Mouse (Mus musculus) embryonic facial prominence, embryonic 14.5 days (tissue): ENCODE results near the gene Cers2. TPM values are rescaled to one million over a fixed set of nuclear protein-coding genes. Genes with fewer than 3 reads are reported as not detected.
"Not testable (repeated sequence)": the region's sequence is repeated elsewhere in the genome, so short reads cannot be mapped to it uniquely, and the experiment has no call there.

ENCODE experiments used
- ATAC-seq: fragments of 200-750 bp; cut with Nextera tagmentation; 2 replicates; pipeline ENCODE4 v1.8.0; 2017; ENCODE audit warnings: low read depth, moderate number of reproducible peaks, moderate TSS enrichment
- DNase-seq: peaks from one replicate; pipeline ENCODE4 v3.0.0-alpha.2; 2015; ENCODE audit warnings: low spot score
- H3K27ac ChIP-seq: fragments of 300-500 bp; sonication (generic); replicated peaks from 2 replicates; pipeline ENCODE4 v1.5.1; 2014; ENCODE audit warnings: low read depth, mild to moderate bottlenecking, low read length, moderate library complexity
- H3K27me3 ChIP-seq: fragments of 300-500 bp; sonication (generic); replicated peaks from 2 replicates; pipeline ENCODE4 v1.6.1; 2014; ENCODE audit warnings: low read length; ENCODE audit not compliant: control insufficient read depth, insufficient read depth
- H3K36me3 ChIP-seq: fragments of 300-500 bp; sonication (generic); 2 replicates; pipeline ENCODE4 v1.6.1; 2014; ENCODE audit warnings: low read length, mixed read lengths; ENCODE audit not compliant: control insufficient read depth, insufficient read depth
- H3K4me1 ChIP-seq: fragments of 300-500 bp; sonication (generic); 2 replicates; pipeline ENCODE4 v1.6.1; 2014; ENCODE audit warnings: antibody characterized with exemption, low read length; ENCODE audit not compliant: control insufficient read depth, insufficient read depth
- H3K4me2 ChIP-seq: fragments of 300-500 bp; sonication (generic); 2 replicates; pipeline ENCODE4 v1.6.1; 2014; ENCODE audit warnings: low read depth, mild to moderate bottlenecking, low read length, moderate library complexity, mixed read lengths
- H3K4me3 ChIP-seq: fragments of 300-500 bp; sonication (generic); 2 replicates; pipeline ENCODE4 v1.5.1; 2014; ENCODE audit warnings: low read depth, mild to moderate bottlenecking, low read length
- H3K9ac ChIP-seq: fragments of 300-500 bp; sonication (generic); 2 replicates; pipeline ENCODE4 v1.6.1; 2014; ENCODE audit warnings: low read depth, mild to moderate bottlenecking, low read length, moderate library complexity, mixed read lengths
- H3K9me3 ChIP-seq: fragments of 300-500 bp; sonication (generic); 2 replicates; pipeline ENCODE4 v1.6.1; 2016; ENCODE audit warnings: low read length; ENCODE audit not compliant: control insufficient read depth
- WGBS: fragments of 180-500 bp; shearing (Covaris S2); extraction: QIAGEN DNeasy Blood & Tissue Kit; methylation state at CpG from one replicate; pipeline ENCODE4 v1.1.7; 2014; 5-methylcytosine and 5-hydroxymethylcytosine counted together
- polyA plus RNA-seq: library from polyadenylated mRNA; unstranded; fragments of >200 nt; fragmentation: Nextera tagmentation; extraction: Ambion mirVana; gene quantifications from 2 replicates; pipeline ENCODE4 v1.2.1, GENCODE M21; 2014

Gene Cers2
- polyA plus RNA-seq, 1 experiment from 2014 or later: 133 TPM

DNA sequence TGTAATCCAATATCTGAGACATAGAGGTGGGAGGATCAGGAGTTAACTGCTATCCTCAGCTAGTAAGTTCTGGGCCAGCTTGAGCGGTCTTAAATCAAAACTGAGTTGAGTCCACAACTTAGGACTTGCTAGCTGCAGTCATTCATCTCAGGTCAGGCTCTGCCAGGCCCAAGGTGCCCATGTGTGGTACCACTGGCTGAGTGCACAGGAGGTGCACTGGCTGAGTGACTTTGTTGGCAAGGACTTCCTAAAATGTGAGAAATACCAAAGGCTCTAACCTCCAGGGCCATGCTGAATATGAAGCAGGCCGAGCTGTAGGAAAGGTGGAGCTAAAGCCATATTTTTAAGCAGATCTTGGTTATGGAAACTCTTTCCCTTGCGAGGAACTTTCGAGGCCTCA lies 22.8 kb downstream of the Cers2 start:
- Histone ChIP-seq H3K4me2 (no peak overlapping the region), H3K4me3 (no peak overlapping the region), H3K36me3 (peaks cover 99% of the 10 kb centered on the region), H3K27me3 (no peaks in the 10 kb centered on the region), H3K9ac (no peak overlapping the region), H3K27ac (no peak overlapping the region), H3K9me3 (no peaks in the 10 kb centered on the region), H3K4me1 (no peaks in the 10 kb centered on the region)
- DNase-seq (no peak), ATAC-seq (no peak)
- WGBS: 96% methylated on average over 4 of the region's 4 CpGs

DNA sequence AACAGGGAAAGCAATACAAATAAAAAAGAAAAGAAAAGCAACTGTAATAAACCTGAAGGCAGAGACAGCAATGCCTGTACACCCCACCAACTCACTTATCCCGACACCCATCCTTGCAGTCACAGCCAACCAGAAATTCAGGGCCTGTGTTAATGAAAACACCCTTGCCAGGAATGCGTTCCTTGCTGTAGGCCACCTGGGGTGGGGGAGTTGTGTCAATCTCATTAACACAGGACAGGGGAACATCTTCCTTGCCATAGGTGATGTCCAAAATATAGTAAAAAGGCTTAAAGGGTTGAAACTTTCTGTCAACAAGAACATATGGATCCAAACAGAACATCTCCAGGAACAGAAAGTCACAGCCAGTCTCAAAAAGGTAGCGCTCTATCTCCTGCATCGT lies 23.7 kb downstream of the Cers2 start:
- H3K4me3 ChIP-seq: no peak overlapping the region
- no peaks in the 10 kb centered on the region for H3K27me3 ChIP-seq
- H3K27ac ChIP-seq: no peak overlapping the region
- H3K4me2 ChIP-seq: no peak overlapping the region
- H3K9me3 ChIP-seq: no peaks in the 10 kb centered on the region
- H3K36me3 ChIP-seq: peaks cover 99% of the 10 kb centered on the region
- ATAC-seq (no peak), DNase-seq (no peak)
- no peak overlapping the region for H3K9ac ChIP-seq
- H3K4me1 ChIP-seq: no peaks in the 10 kb centered on the region
- 92% methylated on average over 4 of the region's 4 CpGs for WGBS

DNA sequence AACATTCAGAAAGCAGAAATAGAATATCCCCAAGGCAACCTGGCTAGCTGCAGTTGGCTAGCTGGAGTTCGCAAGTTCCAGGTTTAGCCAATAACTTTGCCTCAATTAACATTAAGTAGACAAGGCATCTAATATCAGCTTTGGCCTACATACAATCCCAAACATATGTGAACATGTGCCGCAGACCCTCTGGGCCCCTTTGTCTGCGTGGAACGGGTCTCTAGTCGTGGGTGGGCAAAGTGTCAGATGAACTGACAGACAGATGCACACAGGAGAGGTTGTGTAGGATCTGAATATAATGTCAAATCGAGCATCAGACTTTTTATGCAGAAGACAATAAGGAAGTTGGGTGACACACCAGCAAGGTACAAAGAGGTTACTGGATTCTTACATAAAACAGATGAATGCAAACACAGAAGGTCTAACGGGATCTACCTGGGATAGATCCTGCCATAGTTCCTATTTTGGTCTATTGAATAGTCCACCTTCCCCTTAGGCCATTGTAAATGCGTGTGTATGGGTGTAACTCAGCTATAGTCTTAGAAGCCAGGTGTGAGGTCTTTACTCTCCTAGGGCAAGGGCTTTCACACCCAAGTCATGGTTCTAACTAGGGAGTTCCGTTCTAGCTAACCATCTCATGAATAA lies 28.9 kb downstream of the Cers2 start:
- not testable (repeated sequence) for DNase-seq, H3K4me1 ChIP-seq, H3K4me3 ChIP-seq, H3K27me3 ChIP-seq, H3K4me2 ChIP-seq, H3K9ac ChIP-seq, H3K9me3 ChIP-seq, H3K27ac ChIP-seq, ATAC-seq
- 91% methylated on average over 9 of the region's 9 CpGs for WGBS
- peaks cover 92% of the 10 kb centered on the region for H3K36me3 ChIP-seq

DNA sequence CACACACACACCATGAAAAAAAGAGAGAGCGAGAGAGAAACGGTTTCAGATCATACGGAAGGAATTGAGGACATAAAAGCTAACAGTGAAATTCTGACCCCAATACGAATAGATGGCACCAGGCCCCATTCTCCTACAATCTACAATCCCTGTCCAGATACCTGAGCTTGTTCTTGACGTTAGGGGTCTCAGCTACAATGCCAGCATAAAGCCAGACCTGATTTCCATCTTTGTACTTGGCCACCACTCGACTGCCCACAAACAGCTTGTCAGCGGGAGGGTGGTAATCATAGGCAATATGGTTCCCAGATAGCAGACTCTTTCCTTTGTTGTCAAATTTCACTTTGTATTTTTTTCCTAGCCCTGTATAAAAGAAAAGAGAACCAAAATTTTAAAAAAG lies 31.9 kb downstream of the Cers2 start:
- H3K36me3 ChIP-seq: peaks cover 86% of the 10 kb centered on the region

DNA sequence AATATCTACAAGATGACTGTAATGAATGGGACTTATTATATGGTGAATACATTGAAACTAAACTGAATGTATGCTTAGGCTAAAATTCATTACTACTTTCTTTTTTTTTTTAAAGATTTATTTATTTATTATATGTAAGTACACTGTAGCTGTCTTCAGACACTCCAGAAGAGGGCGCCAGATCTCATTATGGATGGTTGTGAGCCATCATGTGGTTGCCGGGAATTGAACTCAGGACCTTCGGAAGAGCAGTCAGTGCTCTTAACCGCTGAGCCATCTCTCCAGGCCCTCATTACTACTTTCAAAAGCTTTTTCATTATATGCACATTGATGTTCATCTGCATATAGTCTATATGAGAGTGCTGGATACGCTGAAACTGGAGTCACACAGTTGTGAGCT lies 33.8 kb downstream of the Cers2 start:
- not testable (repeated sequence) for DNase-seq, H3K4me3 ChIP-seq, H3K27ac ChIP-seq, H3K27me3 ChIP-seq, H3K4me1 ChIP-seq, H3K4me2 ChIP-seq, ATAC-seq, H3K9me3 ChIP-seq, H3K9ac ChIP-seq
- H3K36me3 ChIP-seq: peaks cover 84% of the 10 kb centered on the region
- 89% methylated on average over 5 of the region's 5 CpGs for WGBS

More for the DNA sequence above, 31.9 kb downstream of the Cers2 start:
- Histone ChIP-seq H3K4me3 (no peak overlapping the region), H3K9me3 (peaks cover 3% of the 10 kb centered on the region; the same call in 1 of the 2 replicates), H3K27me3 (no peaks in the 10 kb centered on the region), H3K4me1 (no peaks in the 10 kb centered on the region), H3K4me2 (no peak overlapping the region), H3K27ac (no peak overlapping the region), H3K9ac (no peak overlapping the region)
- ATAC-seq: no peak
- no peak for DNase-seq
- WGBS: 93% methylated on average over 7 of the region's 7 CpGs

DNA sequence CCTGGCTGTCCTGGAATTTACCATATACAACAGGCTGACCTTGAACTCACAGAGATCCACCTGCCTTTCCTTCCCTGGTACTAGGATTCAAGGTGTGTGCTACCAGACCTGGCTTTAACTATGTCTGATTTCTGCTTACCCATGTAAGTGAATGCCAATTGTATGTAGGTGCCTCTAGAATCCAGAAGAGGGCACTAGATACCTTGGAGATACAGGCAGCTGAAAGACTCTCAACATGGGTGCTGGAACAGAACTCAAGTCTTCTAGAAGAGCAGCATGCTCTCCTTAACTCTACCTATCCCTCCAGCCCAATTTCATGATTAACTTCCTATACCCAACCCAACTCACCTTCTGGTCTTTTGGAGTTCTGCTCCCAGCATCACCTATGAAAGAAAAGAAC lies 34.9 kb downstream of the Cers2 start:
- H3K4me3 ChIP-seq: no peak overlapping the region

DNA sequence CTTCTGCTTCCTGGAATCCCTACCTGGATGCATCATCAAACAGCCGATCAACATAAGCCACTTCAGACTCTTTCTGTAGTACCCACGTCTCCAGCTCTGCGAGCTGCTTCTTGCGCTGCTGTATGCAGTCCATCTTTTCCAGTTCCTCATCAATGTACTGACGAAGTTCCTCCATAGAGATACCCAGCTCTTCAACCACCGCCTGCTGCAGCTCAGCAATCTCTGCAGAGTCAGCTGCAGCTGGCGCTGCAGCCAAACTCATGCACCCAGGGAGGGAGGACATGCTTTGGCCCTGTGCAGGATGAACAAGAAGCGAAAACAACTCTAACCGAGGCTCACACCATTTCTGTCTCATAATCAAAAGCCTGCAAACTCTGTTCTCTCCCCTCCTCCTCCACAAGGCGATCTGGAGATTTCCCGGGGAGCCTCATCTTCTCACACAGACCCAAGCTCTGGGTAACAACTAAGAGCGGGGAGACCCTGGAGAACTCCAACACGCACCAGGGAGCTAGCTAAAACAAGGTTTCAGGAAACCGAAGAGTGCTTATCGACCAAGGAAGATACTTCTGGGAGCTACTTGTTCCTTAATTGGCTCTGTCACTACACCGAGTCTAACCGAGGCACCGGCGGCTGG lies 41.4 kb downstream of the Cers2 start:
- H3K27ac ChIP-seq, H3K4me1 ChIP-seq, DNase-seq, H3K27me3 ChIP-seq, H3K9me3 ChIP-seq, ATAC-seq: not testable (repeated sequence)
- peaks cover 28% of the 10 kb centered on the region for H3K36me3 ChIP-seq
- 20% methylated on average over 4 of the region's 19 CpGs for WGBS
- H3K9ac ChIP-seq: peak overlapping the region; percentile 69; the same call in 1 of the 2 replicates
- H3K4me2 ChIP-seq: peak overlapping the region; percentile 46
- peak overlapping the region; percentile 47 for H3K4me3 ChIP-seq

More for the DNA sequence above, 34.9 kb downstream of the Cers2 start:
- 0 out of 2 replicates have a peak, but pooled peaks have one; percentile 15 for ATAC-seq
- DNase-seq: peak; percentile 30
- peaks cover 85% of the 10 kb centered on the region for H3K36me3 ChIP-seq
- H3K4me1 ChIP-seq: no peaks in the 10 kb centered on the region
- no peak overlapping the region for H3K9ac ChIP-seq
- H3K4me2 ChIP-seq: no peak overlapping the region
- no peak overlapping the region for H3K27ac ChIP-seq
- H3K27me3 ChIP-seq: no peaks in the 10 kb centered on the region
- H3K9me3 ChIP-seq: peaks cover 3% of the 10 kb centered on the region; the same call in 1 of the 2 replicates

DNA sequence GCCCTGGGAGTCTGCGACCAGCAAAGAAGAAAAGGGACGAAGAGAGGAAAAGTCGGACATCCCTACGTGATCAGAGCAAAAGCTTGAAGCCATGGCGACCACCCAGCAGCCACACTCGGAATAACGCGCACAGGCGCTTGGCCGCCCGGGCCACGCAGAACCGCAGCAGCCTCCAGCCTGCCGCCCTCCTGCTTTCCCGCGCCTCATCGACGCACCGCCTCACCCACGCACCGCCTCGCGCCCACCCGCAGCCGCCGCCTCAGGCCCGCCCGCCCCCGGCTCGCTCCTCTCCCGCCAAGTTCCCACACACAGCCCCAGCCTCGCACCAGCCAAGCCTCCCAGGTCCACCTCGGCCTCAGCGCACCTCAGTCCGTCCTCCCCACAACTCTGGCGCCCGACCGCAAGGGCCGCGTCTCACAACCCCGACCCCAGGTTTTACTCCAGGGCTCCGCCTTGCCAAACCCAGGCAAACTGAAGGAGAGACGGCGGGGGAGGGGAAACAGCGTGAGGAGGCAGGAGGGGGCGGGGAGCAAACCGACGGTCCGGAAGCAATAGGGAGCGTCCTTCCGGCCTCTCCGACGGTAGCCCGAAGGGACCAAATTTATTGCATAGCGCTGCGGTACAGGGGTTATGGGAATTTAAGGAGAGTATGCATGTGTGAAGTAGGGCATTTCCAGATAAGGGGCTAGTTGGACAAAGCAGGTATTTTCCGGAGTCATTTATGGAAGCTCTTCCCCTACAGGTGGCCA lies 42.3 kb downstream of the Cers2 start, which contains the start of gene Setdb1:
Setdb1 (minus strand) TSS at position 502 of the 749 bp plus-strand sequence.
- not testable (repeated sequence) for H3K27me3 ChIP-seq, H3K9me3 ChIP-seq, H3K4me1 ChIP-seq
- DNase-seq: peak; percentile 98
- Histone ChIP-seq H3K9ac (peak within 1 kb of the TSS; percentile 69), H3K4me3 (peak within 1 kb of the TSS; percentile 47), H3K27ac (peak within 1 kb of the TSS; percentile 34; the same call in 1 of the 2 replicates), H3K4me2 (peak within 1 kb of the TSS; percentile 46), H3K36me3 (peaks cover 20% of the 10 kb centered on the region)
- ATAC-seq: peak; percentile 94
- under 1% methylated on average over 21 of the region's 57 CpGs for WGBS
